Mouse (Mus musculus) spleen, postnatal 10 days (tissue): ENCODE results near the gene Cnfn.
"Not testable (repeated sequence)": the region's sequence is repeated elsewhere in the genome, so short reads cannot be mapped to it uniquely, and the experiment has no call there.

Source experiments
- DNase-seq, 2 experiments: peaks; one replicate each; pipeline ENCODE4 v3.0.0; 2021 to 2022; ENCODE audit warnings: low spot score in 2 of 2

Cnfn gene

DNA sequence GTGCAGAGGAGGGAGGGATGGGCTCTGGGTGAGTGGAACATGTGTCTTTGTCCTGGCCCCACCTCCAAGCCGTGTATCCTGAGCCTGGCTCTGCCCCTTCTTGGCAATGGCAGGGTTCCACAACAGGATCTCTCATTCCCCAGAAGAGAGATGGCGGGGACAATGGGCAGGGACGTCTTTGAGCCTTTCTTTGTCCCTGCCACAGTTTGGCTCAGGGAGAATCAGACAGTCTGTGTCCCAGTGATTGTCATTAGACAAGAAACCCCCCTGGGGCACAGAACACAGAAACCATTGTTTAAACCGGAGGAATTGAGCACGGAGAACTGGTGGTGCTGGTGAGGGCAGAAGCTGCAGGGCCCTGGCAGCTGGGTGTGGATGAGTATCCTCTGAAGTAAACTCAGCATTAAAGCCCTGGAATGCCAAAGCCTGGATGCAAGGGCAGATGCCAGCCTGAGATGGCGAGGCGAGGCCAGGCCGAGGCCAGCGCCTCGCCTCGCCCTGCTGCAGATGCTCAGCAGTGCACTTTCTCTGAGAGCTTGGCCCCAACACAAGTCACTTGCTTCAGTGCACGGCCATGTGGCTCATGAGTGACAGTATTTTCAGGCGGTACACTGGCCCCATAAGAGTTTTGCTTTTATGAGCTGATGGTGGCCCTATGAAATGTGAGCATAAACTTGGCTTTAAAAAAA, 3.4 kb downstream of the Cnfn start:
- DNase-seq = no peak

GRCm38 (mm10) chr7:25363632-25364031, 5.9 kb downstream of the Cnfn start:
- no peak for DNase-seq

- DNase-seq = no peak
Measured at GRCm38 (mm10) chr7:25363151-25363550, 6.4 kb downstream of the Cnfn start.

- no peak for DNase-seq
Measured at GRCm38 (mm10) chr7:25358721-25359206, 10.8 kb downstream of the Cnfn start.

GRCm38 (mm10) chr7:25348861-25349260, 20.7 kb downstream of the Cnfn start:
- no peak for DNase-seq

DNA sequence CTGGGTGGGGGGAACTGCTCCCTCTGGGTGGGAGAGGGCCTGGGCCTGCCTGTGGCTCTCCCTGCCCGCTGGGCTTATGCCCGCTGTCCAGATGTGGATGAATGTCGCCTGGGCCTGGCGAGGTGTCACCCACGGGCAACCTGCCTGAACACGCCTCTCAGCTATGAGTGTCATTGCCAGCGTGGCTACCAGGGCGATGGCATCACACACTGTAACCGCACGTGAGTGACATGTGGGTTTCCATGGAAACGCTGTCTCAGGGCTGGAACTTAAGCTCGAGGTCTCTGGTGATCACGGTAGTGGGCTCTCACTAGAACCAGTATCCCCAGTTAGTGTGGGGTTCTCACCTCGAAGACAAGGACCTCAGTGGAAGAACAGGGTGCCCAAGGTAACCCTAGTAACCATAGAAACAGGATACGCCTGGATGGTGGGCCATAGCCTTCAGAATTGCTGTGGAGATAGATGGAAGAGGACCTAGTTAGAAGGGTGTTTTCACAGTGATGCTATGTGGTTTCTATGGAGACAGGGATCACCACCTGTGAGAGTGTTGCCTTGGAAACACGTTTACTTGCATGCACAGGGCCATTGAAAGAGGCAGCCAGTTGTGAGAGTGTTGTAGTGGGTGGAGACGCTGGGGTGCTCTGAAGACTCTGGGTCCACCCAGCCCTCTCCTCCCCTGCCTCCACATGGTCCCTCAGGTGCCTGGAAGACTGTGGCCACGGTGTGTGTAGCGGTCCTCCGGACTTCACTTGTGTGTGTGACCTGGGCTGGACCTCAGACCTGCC, 28.3 kb downstream of the Cnfn start:
- DNase-seq = no peak

DNA sequence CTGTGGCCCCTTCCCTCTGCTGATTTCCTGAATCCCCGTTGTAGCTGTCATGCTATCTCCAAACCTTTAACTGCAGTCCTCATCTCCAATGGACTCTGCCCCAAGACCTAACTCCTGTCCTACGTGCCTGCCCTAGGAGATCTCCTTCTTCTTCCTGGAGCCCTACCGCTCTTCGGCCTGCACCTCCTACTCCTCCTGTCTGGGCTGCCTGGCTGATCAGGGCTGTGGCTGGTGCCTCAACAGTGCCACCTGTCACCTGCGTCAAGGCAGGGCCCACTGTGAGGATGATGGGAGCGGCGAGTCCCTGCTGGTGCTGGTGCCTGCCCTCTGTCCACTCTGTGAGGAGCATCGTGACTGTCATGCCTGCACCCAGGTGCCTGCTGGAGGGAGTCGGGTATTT, 30.2 kb downstream of the Cnfn start:
- no peak for DNase-seq

DNA sequence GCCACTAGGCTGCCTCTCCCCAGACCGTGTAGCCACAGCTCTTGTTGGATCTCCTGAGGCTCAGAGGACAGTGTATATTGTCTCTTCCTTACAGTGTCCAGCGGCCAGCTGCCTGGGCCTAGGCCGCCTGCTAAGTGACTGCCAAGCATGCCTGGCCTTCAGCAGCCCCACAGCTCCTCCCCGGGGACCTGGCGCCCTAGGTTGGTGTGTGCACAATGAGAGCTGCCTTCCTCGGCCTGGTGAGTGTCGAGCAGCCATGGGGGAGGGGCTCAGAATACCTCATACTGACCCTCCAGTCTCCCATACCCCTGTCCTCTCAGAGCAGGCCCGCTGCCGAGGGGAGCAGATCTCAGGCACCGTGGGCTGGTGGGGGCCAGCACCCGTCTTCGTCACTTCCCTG, 35.1 kb downstream of the Cnfn start:
- DNase-seq = no peak

DNA sequence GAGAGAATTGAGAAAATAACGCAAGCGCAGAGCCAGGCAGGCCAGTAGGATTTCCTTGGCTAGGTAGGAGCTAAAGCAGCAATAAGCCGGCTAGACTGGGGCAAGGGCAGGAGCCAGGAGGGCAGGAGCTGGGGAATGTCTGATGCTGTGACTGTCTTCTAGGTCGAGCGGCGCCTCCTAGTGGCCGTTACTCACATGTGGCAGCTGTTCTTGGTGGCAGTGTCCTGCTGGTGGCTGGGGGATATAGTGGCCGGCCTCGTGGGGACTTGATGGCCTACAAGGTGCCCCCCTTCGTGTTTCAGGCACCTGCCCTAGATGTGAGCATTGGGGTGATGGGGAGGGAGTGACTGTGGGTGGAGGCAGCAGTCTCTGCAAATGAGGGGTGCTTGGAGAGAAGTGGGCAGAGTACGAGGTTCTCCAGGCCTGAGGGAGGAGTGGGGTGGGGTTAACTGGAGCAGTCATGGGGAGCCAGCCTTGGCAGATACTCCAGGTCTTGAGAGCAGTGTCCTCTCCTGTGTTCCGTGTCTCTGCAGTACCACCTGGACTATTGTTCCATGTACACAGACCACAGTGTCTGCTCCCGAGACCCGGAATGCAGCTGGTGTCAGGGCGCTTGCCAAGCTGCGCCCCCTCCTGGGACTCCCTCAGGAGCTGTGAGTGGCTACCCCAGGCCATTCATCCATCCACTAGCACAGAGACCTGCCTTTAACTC, 35.8 kb downstream of the Cnfn start:
- DNase-seq = peak; percentile 63 to 84

GRCm38 (mm10) chr7:25326233-25326632, 43.3 kb downstream of the Cnfn start:
- no peak for DNase-seq

GRCm38 (mm10) chr7:25325431-25325830, 44.1 kb downstream of the Cnfn start:
- DNase-seq = not testable (repeated sequence)

DNA sequence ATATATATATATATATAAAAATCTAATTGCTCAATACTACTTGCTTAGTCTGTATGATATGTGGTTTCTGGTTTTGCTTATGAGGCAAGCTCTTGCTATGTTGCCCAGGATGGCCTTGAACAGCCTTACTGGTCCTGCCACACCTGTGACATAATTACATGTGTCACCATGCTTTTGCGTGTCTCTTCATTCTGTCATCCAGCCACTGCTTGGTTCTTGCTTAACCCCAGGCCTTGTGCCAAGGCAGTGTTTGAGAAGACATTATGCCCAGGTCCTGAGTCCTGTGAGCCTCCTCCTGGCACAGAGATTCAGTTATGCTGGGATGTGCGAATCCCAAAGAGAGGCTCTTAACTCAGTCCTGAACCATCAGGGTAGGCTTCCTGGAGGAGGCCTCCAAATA, 46.3 kb downstream of the Cnfn start:
- no peak for DNase-seq

DNA sequence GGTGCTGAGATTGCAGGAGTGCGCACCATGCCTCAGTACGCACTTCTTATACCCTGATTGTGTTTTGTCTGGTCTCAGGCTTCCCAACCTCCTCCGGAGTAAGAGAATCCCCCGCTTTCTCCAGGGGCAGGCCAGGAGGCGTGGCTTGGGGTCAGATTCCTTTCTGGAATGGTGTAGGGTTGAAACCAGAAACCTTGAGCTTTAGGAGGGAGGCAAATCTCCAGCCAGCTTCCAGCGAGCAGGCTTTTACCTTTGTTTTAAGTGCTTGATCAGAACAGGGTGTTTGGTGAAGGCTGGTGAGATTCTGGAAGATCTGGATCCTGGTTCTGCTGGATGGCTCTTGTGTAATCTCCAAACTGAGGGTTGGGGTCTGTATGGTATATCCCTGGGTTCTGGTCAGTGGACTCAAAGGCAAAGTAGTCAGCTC, 47.5 kb downstream of the Cnfn start:
- no peak for DNase-seq
